In genomic region chr3:95894317-95895160, GRCm38 (mm10) we compare ENCODE assay signal across 8 mouse cellular contexts. TPM values are rescaled to one million over a fixed set of nuclear protein-coding genes. Genes with fewer than 3 reads are reported as not detected.
DNase-seq lines count a peak whose midpoint lies in the region; ATAC-seq and TF ChIP-seq lines count a peak whose summit lies in the region.

No protein-coding gene starts in this region.

- CTCF ChIA-PET in Patski (lab: Charles Lee) = interaction anchor here (1.6 kb wide), 1 partner anchor 11 kb away, joined by 4 read pairs; no protein-coding TSS in a partner anchor

- peak overlapping the region; percentile 90 for H3K4me2 ChIP-seq in liver, embryonic 16.5 days (ENCODE audit: low read depth, low read length)
- peak overlapping the region; percentile 69 for H3K4me2 ChIP-seq in neural tube, embryonic 15.5 days

- POLR2A ChIA-PET in Patski (lab: Charles Lee) = interaction anchor here (0.7 to 2.9 kb wide), 2 partner anchors 11 to 589 kb away, joined by 3 to 16 read pairs; partner anchors contain the start of gene Car14

- peak overlapping the region; percentile 68 for H3K4me3 ChIP-seq in heart, adult 2 months
- H3K4me3 ChIP-seq in liver, embryonic 16.5 days (ENCODE audit: low read depth, low read length) = peak overlapping the region; percentile 69
- H3K4me3 ChIP-seq in neural tube, embryonic 15.5 days (replicated peaks) = peak overlapping the region; percentile 66

- no peaks in the 10 kb centered on the region for H3K27me3 ChIP-seq in Patski
- H3K27me3 ChIP-seq in heart, adult 2 months (ENCODE audit: control insufficient read depth, insufficient read depth, low read length) = no peaks in the 10 kb centered on the region
- no peaks in the 10 kb centered on the region for H3K27me3 ChIP-seq in liver, embryonic 16.5 days (ENCODE audit: control insufficient read depth, insufficient read depth, low read depth, low read length)
- H3K27me3 ChIP-seq in neural tube, embryonic 15.5 days (replicated peaks) = no peaks in the 10 kb centered on the region

- peak; percentile 0 for ATAC-seq in CD4-positive, CD25-positive, alpha-beta regulatory T cell, adult 4 months
- peak; percentile 44 for ATAC-seq in Patski
- no peak for ATAC-seq in liver, embryonic 16.5 days (ENCODE audit: low read depth)
- ATAC-seq in neural tube, embryonic 15.5 days (ENCODE audit: low FRiP score) = peak; percentile 26
- no peak for ATAC-seq in inflammation-experienced regulatory T-cells, adult 6 months

- peaks cover 15% of the 10 kb centered on the region for H3K4me1 ChIP-seq in heart, adult 2 months (ENCODE audit: control insufficient read depth, insufficient read depth, low read length)
- H3K4me1 ChIP-seq in liver, embryonic 16.5 days (ENCODE audit: control insufficient read depth, low read depth, low read length) = peaks cover 26% of the 10 kb centered on the region
- H3K4me1 ChIP-seq in neural tube, embryonic 15.5 days = peaks cover 29% of the 10 kb centered on the region

- 3% methylated on average over 16 of the region's 16 CpGs for WGBS in heart, adult 2 months
- WGBS in liver, embryonic 16.5 days (ENCODE audit: insufficient replicate concordance) = 4% methylated on average over 16 of the region's 16 CpGs
- 10% methylated on average over 16 of the region's 16 CpGs for WGBS in neural tube, embryonic 15.5 days

- H3K27ac ChIP-seq in heart, adult 2 months = peak overlapping the region; percentile 88
- peak overlapping the region; percentile 72 for H3K27ac ChIP-seq in liver, embryonic 16.5 days (ENCODE audit: low read length)
- H3K27ac ChIP-seq in neural tube, embryonic 15.5 days (replicated peaks) = peak overlapping the region; percentile 79

- H3K79me2 ChIP-seq in heart, adult 2 months (replicated peaks; ENCODE audit: control insufficient read depth, insufficient read depth, low read length) = 0 out of 2 replicates have a peak, but pooled peaks cover 2% of the 10 kb centered on the region

- no peak for TF ChIP-seq CTCF in Patski (IDR thresholded peaks at IDR 0.05)
- no peak for TF ChIP-seq CTCF in heart, adult 2 months (IDR thresholded peaks at IDR 0.05)

- H3K9ac ChIP-seq in heart, adult 2 months (ENCODE audit: low read depth, low read length) = peak overlapping the region; percentile 88
- peak overlapping the region; percentile 71 for H3K9ac ChIP-seq in liver, embryonic 16.5 days (ENCODE audit: low read depth, low read length)
- H3K9ac ChIP-seq in neural tube, embryonic 15.5 days (replicated peaks) = peak overlapping the region; percentile 73

- DNase-seq in Patski (ENCODE audit: low read depth, low spot score) = no peak
- peak; percentile 67 for DNase-seq in embryo, embryonic 10 days (ENCODE audit: low spot score)
- peak; percentile 69 to 72 for DNase-seq in heart, adult 2 months
- DNase-seq in kidney, adult 18-20 months = peak; percentile 78

- peak; percentile 18; the same call in 1 of the 2 replicates for TF ChIP-seq POLR2A in heart, adult 2 months (IDR thresholded peaks at IDR 0.05; ENCODE audit: insufficient read depth, low read depth, low read length)

- in situ Hi-C loops in Patski (cut with MboI; ENCODE audit: low pct_unique_long_range_greater_than_20kb) = no loop called here

- intact Hi-C loops in heart, adult 2 months (cut with DNase I) = loop anchor here (5.0 kb wide), 2 partner anchors 58 to 328 kb away; partner anchors contain the start of genes Hist2h2ac and Hist2h2be

- no peaks in the 10 kb centered on the region for H3K36me3 ChIP-seq in heart, adult 2 months (ENCODE audit: control insufficient read depth, insufficient read depth, low read length)
- no peaks in the 10 kb centered on the region for H3K36me3 ChIP-seq in liver, embryonic 16.5 days (ENCODE audit: control insufficient read depth, insufficient read depth)
- no peaks in the 10 kb centered on the region; the same call in 1 of the 2 replicates for H3K36me3 ChIP-seq in neural tube, embryonic 15.5 days

- TF ChIP-seq EP300 in heart, adult 2 months (IDR thresholded peaks at IDR 0.05; ENCODE audit: insufficient read depth, low read depth, low read length) = 0 out of 2 replicates have a peak, but pooled peaks have one; percentile 44

- no peaks in the 10 kb centered on the region for H3K9me3 ChIP-seq in liver, embryonic 16.5 days (replicated peaks; ENCODE audit: control insufficient read depth, low read length)
- H3K9me3 ChIP-seq in neural tube, embryonic 15.5 days (replicated peaks) = no peaks in the 10 kb centered on the region

RNA-seq across cellular contexts. Expression of gene Aph1a, which starts 0.8 kb away (rescaled TPM):
- 10 to 100 TPM; 14.8 to 19.9 TPM for polyA plus RNA-seq in CD4-positive, CD25-positive, alpha-beta regulatory T cell, adult 4 months (2017; shearing (Covaris generic))
- 297 TPM for polyA plus RNA-seq in Patski (2021)
- 100 to 1,000 TPM in 1 of 2 experiments, 10 to 100 TPM in 1; 99.9 to 121 TPM for total RNA-seq in heart, adult 2 months (2021)
- 98.7 and 120 TPM in 2 replicates for polyA plus RNA-seq in heart, adult 2 months (2012; rRNA removed)
- polyA plus RNA-seq in liver, embryonic 16.5 days (2015; fragmentation: Nextera tagmentation; extraction: Ambion mirVana) = 10.9 and 12.6 TPM in 2 replicates
- polyA plus RNA-seq in neural tube, embryonic 15.5 days (2015; fragmentation: Nextera tagmentation; extraction: Ambion mirVana) = 31.0 and 39.5 TPM in 2 replicates
- polyA plus RNA-seq in inflammation-experienced regulatory T-cells, adult 6 months (2017; shearing (Covaris generic)) = 10 to 100 TPM; 17.9 to 46.2 (median 27.0) TPM

RNA-seq across cellular contexts. Expression of gene BC028528, which starts 2.7 kb away (rescaled TPM):
- polyA plus RNA-seq in CD4-positive, CD25-positive, alpha-beta regulatory T cell, adult 4 months (2017; shearing (Covaris generic)) = 1 to 10 TPM; 1.0 to 3.3 TPM
- polyA plus RNA-seq in Patski (2021) = 0.67 TPM
- total RNA-seq in heart, adult 2 months (2021) = 1 to 10 TPM; 8.5 to 9.0 TPM
- polyA plus RNA-seq in heart, adult 2 months (2012; rRNA removed) = 14.5 and 29.8 TPM in 2 replicates
- polyA plus RNA-seq in liver, embryonic 16.5 days (2015; fragmentation: Nextera tagmentation; extraction: Ambion mirVana) = 5.5 and 6.8 TPM in 2 replicates
- 23.8 and 25.3 TPM in 2 replicates for polyA plus RNA-seq in neural tube, embryonic 15.5 days (2015; fragmentation: Nextera tagmentation; extraction: Ambion mirVana)
- 1 to 10 TPM in 1 of 3 experiments, under 1 TPM in 1, not detected in 1; 0.83 to 1.5 TPM for polyA plus RNA-seq in inflammation-experienced regulatory T-cells, adult 6 months (2017; shearing (Covaris generic))

RNA-seq across cellular contexts. Expression of gene Car14, which starts 10.0 kb away (rescaled TPM):
- polyA plus RNA-seq in CD4-positive, CD25-positive, alpha-beta regulatory T cell, adult 4 months (2017; shearing (Covaris generic)) = under 1 TPM in 1 of 2 experiments, not detected in 1; 0.39 TPM
- polyA plus RNA-seq in Patski (2021) = 1.2 TPM
- total RNA-seq in heart, adult 2 months (2021) = 100 to 1,000 TPM; 146 to 208 TPM
- 227 and 279 TPM in 2 replicates for polyA plus RNA-seq in heart, adult 2 months (2012; rRNA removed)
- polyA plus RNA-seq in liver, embryonic 16.5 days (2015; fragmentation: Nextera tagmentation; extraction: Ambion mirVana) = 14.6 and 15.4 TPM in 2 replicates
- polyA plus RNA-seq in neural tube, embryonic 15.5 days (2015; fragmentation: Nextera tagmentation; extraction: Ambion mirVana) = 1.3 and 1.8 TPM in 2 replicates
- polyA plus RNA-seq in inflammation-experienced regulatory T-cells, adult 6 months (2017; shearing (Covaris generic)) = not detected

RNA-seq across cellular contexts. Expression of gene Ciart, which starts 12.5 kb away (rescaled TPM):
- 1 to 10 TPM; 9.1 to 9.7 TPM for polyA plus RNA-seq in CD4-positive, CD25-positive, alpha-beta regulatory T cell, adult 4 months (2017; shearing (Covaris generic))
- polyA plus RNA-seq in Patski (2021) = 6.8 TPM
- total RNA-seq in heart, adult 2 months (2021) = 10 to 100 TPM in 1 of 2 experiments, 1 to 10 TPM in 1; 5.1 to 27.0 TPM
- polyA plus RNA-seq in heart, adult 2 months (2012; rRNA removed) = 5.0 and 7.7 TPM in 2 replicates
- polyA plus RNA-seq in liver, embryonic 16.5 days (2015; fragmentation: Nextera tagmentation; extraction: Ambion mirVana) = 0.78 and 1.1 TPM in 2 replicates
- 4.3 and 4.5 TPM in 2 replicates for polyA plus RNA-seq in neural tube, embryonic 15.5 days (2015; fragmentation: Nextera tagmentation; extraction: Ambion mirVana)
- 10 to 100 TPM in 1 of 3 experiments, 1 to 10 TPM in 2; 2.3 to 11.8 (median 6.6) TPM for polyA plus RNA-seq in inflammation-experienced regulatory T-cells, adult 6 months (2017; shearing (Covaris generic))

RNA-seq across cellular contexts. Expression of gene Mrps21, which starts 23.2 kb away (rescaled TPM):
- 100 to 1,000 TPM; 296 to 307 TPM for polyA plus RNA-seq in CD4-positive, CD25-positive, alpha-beta regulatory T cell, adult 4 months (2017; shearing (Covaris generic))
- polyA plus RNA-seq in Patski (2021) = 354 TPM
- 100 to 1,000 TPM; 314 to 350 TPM for total RNA-seq in heart, adult 2 months (2021)
- 174 and 218 TPM in 2 replicates for polyA plus RNA-seq in heart, adult 2 months (2012; rRNA removed)
- 156 and 178 TPM in 2 replicates for polyA plus RNA-seq in liver, embryonic 16.5 days (2015; fragmentation: Nextera tagmentation; extraction: Ambion mirVana)
- 284 and 296 TPM in 2 replicates for polyA plus RNA-seq in neural tube, embryonic 15.5 days (2015; fragmentation: Nextera tagmentation; extraction: Ambion mirVana)
- polyA plus RNA-seq in inflammation-experienced regulatory T-cells, adult 6 months (2017; shearing (Covaris generic)) = 100 to 1,000 TPM; 281 to 394 (median 321) TPM

Comparison
In these comparisons a context has a peak if more than half of its experiments do, and no peak if none do; other contexts are left out.
1. ATAC-seq: peak in CD4-positive, CD25-positive, alpha-beta regulatory T cell, adult 4 months (single experiment), Patski (single experiment) and neural tube, embryonic 15.5 days (single experiment); none in liver, embryonic 16.5 days (single experiment) and inflammation-experienced regulatory T-cells, adult 6 months (single experiment).
2. RNA of gene Car14, which starts 10.0 kb away (polyA plus RNA-seq): 227 to 279 TPM in heart, adult 2 months; 14.6 to 15.4 TPM in liver, embryonic 16.5 days, 1.3 to 1.8 TPM in neural tube, embryonic 15.5 days, 1.2 TPM in Patski (single experiment), 0.39 TPM in CD4-positive, CD25-positive, alpha-beta regulatory T cell, adult 4 months and not detected in inflammation-experienced regulatory T-cells, adult 6 months; every median in the first group is over 10 times any median in the second.
3. Peak in every context shown above with its lines, with median percentiles within 50 percentile points of each other: H3K27ac ChIP-seq, H3K4me3 ChIP-seq and H3K9ac ChIP-seq.